Mouse (Mus musculus) limb, embryonic 10.5 days (tissue): ENCODE measurements around the gene Prss8. TPM values are rescaled to one million over a fixed set of nuclear protein-coding genes. Genes with fewer than 3 reads are reported as not detected.
"Not testable (repeated sequence)": the region's sequence is repeated elsewhere in the genome, so short reads cannot be mapped to it uniquely, and the experiment has no call there.

ENCODE experiments used
- DNase-seq: peaks from one replicate; pipeline ENCODE4 v3.0.0-alpha.2; 2017; ENCODE audit warnings: low spot score
- H3K27ac ChIP-seq: fragments of 300-500 bp; sonication (generic); 2 replicates; pipeline ENCODE4 v1.5.1; 2016; ENCODE audit warnings: mild to moderate bottlenecking
- H3K27me3 ChIP-seq: fragments of 300-500 bp; sonication (generic); 2 replicates; pipeline ENCODE4 v1.6.1; 2016; ENCODE audit warnings: low read depth, mild to moderate bottlenecking; ENCODE audit not compliant: poor library complexity, severe bottlenecking
- H3K36me3 ChIP-seq: fragments of 300-500 bp; sonication (generic); 2 replicates; pipeline ENCODE4 v1.6.1; 2016; ENCODE audit warnings: mild to moderate bottlenecking, moderate library complexity
- H3K4me1 ChIP-seq: fragments of 300-500 bp; sonication (generic); 2 replicates; pipeline ENCODE4 v1.6.1; 2016
- H3K4me3 ChIP-seq: fragments of 300-500 bp; sonication (generic); 2 replicates; pipeline ENCODE4 v1.5.1; 2016; ENCODE audit warnings: mild to moderate bottlenecking, moderate library complexity
- H3K9me3 ChIP-seq: fragments of 300-500 bp; sonication (generic); replicated peaks from 2 replicates; pipeline ENCODE4 v1.6.1; 2016; ENCODE audit warnings: mild to moderate bottlenecking
- WGBS: fragments of 180-500 bp; shearing (Covaris S2); methylation state at CpG from one replicate; pipeline ENCODE4 v1.1.7; 2016; 5-methylcytosine and 5-hydroxymethylcytosine counted together
- polyA plus RNA-seq: library from polyadenylated mRNA; unstranded; fragments of >200 nt; fragmentation: Nextera tagmentation; extraction: Ambion mirVana; gene quantifications from 2 replicates; pipeline ENCODE4 v1.2.1, GENCODE M21; 2016

Prss8 gene
- polyA plus RNA-seq: 6.3 and 7.2 TPM in 2 replicates

DNA sequence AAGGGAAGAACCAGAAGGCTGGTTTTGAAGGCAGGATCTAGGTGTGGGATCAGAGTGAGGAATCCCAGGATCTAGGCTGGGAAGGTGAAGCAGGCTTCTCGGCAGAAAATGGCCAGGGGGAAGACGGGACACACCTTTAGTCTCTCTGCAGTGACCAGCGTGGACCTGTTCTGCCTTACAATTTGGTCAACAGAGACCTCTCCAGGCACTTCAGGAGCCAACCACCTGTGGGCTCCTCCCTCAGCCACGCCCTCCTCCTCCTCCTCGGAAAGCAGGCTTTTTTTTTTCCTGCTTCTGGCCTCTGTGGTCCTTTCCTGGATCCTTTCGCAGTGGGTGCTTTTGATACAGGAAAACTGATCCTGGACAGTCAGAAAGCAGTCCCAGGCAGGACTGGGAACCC lies at the start of gene Prss8:
Gene Prss8 (minus strand): TSS at position 182 of the 400 bp plus-strand sequence.
- peaks cover 35% of the 10 kb centered on the region for H3K27me3 ChIP-seq
- peaks cover 25% of the 10 kb centered on the region for H3K36me3 ChIP-seq
- peaks cover 53% of the 10 kb centered on the region for H3K4me1 ChIP-seq
- WGBS: 9% methylated on average over 6 of the region's 6 CpGs
- no peaks in the 10 kb centered on the region for H3K9me3 ChIP-seq
- peak within 1 kb of the TSS; percentile 42 for H3K4me3 ChIP-seq
- peak within 1 kb of the TSS; percentile 50 for H3K27ac ChIP-seq
- DNase-seq: peak; percentile 39

DNA sequence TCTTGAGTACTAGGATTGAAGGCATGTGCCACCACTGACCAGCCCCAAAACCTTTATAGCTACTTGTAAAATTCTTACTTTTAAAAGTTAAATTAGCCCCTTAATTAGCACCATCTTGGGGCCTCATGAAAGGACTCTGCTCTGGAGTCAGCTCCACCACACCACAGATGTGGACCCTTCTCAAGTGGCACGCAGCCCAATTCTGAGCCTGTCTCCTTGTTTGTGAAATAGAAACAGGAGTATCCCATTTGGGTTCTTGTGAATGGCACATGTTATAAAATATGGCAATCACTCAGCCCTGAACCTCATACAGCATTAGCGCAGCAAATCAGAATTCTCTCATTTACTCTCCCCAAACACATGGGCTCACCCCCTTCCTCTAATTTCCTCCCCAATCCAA lies 49.0 kb upstream of the Prss8 start:
- WGBS: 96% methylated on average over 2 of the region's 2 CpGs
- DNase-seq: no peak
- Histone ChIP-seq H3K36me3 (peaks cover 100% of the 10 kb centered on the region), H3K4me1 (no peaks in the 10 kb centered on the region), H3K27ac (no peak overlapping the region), H3K4me3 (no peak overlapping the region), H3K9me3 (no peaks in the 10 kb centered on the region), H3K27me3 (no peaks in the 10 kb centered on the region)

DNA sequence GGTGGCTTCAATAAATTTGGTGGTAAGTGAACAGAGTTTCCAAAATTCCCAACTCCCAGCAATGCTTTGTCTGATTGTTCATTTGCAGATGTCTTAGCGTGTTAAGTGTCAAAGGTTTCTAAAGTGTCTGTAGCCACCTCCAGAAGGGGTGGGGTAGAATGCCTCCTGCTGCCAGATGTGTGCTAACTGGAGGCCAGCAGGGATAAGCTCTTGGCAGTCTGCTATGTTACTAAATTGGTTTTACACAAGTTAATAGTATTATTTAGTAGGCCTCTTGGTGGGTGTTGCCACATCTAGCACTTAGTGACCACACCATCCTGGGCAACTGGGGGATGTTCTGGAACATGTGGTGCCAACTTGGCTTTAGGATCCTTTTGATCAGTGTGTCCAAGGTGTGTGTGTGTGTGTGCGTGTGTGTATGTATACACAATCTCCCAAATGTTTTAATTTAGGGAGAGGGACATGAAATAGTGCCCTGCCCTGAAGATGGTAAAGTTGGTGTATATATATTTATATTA lies 44.6 kb upstream of the Prss8 start:
- Histone ChIP-seq H3K4me3 (no peak overlapping the region), H3K27me3 (no peaks in the 10 kb centered on the region), H3K27ac (no peak overlapping the region), H3K36me3 (peaks cover 100% of the 10 kb centered on the region), H3K9me3 (no peaks in the 10 kb centered on the region), H3K4me1 (peaks cover 3% of the 10 kb centered on the region; the same call in 1 of the 2 replicates)
- no peak for DNase-seq
- 87% methylated on average over 2 of the region's 2 CpGs for WGBS

DNA sequence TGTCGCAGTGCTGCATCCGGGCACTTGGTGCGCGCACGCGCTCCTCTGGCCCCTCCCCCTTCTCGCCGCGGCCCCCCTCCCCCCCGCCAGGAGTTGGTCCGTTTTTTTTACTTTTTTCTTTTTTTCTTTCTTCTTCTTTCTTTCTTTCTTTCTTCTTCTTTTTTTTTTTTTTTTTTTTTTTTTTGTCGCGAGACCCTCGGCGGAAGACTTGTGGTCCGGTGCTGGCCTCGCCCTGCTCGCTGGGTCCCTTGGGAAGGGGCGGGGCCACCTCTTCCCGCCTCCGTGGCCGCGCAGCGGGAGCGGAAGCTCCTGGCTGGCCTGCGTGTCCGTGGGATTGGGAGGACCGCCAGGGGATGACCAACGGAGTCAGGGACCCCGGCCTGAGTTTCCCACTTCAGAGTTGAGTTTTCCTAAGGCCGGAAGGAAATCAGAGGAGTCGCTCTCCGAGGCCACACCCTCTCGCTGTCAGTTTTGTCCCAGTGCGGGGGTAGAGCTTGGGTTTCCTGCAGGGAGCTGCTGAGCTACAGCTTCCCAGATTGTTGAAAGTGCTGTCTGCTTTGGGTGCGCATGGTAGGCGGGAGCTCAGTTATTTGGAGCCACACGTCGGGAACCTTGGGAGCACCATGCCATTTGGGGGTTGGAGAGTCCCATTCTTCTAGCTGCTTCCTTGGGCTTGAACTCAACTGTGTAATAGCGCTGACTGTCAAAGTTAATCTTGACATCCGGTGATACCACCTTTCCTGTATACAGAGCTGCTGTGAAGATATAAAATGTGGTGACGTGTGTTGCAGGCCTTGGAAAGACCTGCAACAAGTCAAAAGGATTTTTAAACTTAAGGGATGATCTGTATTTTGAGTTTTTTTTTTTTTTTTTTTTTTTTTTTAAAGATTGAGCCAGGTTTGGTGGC lies 38.3 kb upstream of the Prss8 start:
- Histone ChIP-seq H3K36me3 (peaks cover 48% of the 10 kb centered on the region), H3K27ac (peak overlapping the region; percentile 100), H3K27me3 (no peaks in the 10 kb centered on the region), H3K4me3 (peak overlapping the region; percentile 99), H3K9me3 (no peaks in the 10 kb centered on the region), H3K4me1 (peaks cover 12% of the 10 kb centered on the region)
- peak; percentile 87 for DNase-seq
- WGBS: 1% methylated on average over 42 of the region's 42 CpGs

DNA sequence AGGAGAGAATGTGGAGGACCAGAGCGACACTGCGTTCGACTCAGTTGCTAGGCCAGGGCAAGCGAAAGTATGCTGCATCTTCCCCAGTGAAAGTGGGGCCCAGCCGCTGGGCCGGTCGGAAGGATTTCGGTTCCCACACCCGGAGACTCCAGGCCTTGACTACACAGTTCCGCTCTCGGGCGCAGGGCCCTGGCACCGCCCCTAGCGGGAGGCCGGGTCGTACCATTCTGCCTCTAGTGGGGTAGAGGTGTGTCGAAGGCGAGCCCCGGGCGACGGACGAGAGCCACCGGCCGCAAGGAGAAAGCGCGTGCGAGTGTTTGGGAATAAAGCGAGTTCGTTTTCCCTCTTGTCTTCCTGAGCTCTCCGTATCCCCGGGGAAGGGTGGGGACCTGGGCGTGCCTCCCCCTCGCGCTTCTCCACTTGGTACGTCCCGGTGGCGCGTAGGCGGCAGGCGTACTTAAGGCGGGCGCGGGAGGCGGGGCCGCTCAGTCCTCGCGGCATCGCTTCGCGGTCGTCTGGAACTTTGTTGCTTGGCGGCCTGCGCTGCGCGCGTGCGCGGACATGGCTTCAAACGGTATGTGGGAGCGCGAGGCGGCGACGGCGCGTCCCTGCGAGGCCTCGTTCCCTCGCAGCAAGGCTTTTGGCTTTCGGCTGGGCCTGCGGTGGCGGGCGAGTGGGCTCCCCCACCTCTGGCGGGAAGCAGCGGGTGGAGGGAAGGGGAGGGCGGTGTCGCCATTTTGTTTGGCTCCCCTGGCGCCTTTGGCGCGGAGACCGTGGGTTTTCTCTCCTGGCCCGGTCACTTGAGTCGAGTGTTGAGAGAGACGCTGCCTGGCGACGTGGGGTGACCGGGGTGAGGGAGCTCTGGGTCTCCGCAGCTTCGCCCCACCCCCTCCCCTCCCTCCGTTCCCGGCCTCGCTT lies 37.4 kb upstream of the Prss8 start, which contains the start of gene Fus:
Gene Fus (plus strand): TSS at position 454 of the 918 bp plus-strand sequence.
- peaks cover 9% of the 10 kb centered on the region for H3K4me1 ChIP-seq
- peak; percentile 96 for DNase-seq
- peak within 1 kb of the TSS; percentile 99 for H3K4me3 ChIP-seq
- no peaks in the 10 kb centered on the region for H3K9me3 ChIP-seq
- H3K27ac ChIP-seq: peak within 1 kb of the TSS; percentile 100
- H3K27me3 ChIP-seq: no peaks in the 10 kb centered on the region
- WGBS: under 1% methylated on average over 92 of the region's 92 CpGs
- H3K36me3 ChIP-seq: peaks cover 39% of the 10 kb centered on the region

DNA sequence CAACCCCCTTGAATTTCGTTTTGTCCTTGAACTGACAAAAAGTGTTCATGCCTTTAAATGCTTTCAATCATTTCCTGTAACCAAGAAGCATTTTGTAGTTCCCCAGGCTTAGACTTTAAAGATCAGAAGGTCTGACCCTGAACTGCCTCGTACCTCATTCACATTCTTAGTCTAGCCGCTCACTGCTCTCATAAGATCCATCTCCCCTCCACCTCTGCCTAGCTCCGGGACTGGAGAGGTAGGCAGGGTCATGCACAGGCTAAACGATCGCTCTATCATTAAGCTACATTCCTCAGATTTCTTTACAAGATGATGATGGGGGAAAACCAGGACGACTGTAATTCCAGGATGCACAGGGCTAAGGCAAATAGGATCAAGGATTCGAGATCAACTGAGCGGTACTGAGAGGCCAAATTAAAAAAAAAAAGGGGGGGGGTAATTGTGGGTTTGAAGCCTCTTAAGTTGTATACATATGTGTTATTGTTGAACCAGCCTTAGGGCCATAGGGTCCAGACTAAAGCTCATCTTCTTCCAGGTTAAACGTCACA lies 36.5 kb upstream of the Prss8 start:
- H3K36me3 ChIP-seq: peaks cover 31% of the 10 kb centered on the region
- WGBS: 13% methylated on average over 10 of the region's 10 CpGs
- DNase-seq: no peak
- no peaks in the 10 kb centered on the region for H3K27me3 ChIP-seq
- peak overlapping the region; percentile 100 for H3K27ac ChIP-seq
- peak overlapping the region; percentile 99 for H3K4me3 ChIP-seq
- H3K9me3 ChIP-seq: no peaks in the 10 kb centered on the region
- H3K4me1 ChIP-seq: peaks cover 9% of the 10 kb centered on the region

DNA sequence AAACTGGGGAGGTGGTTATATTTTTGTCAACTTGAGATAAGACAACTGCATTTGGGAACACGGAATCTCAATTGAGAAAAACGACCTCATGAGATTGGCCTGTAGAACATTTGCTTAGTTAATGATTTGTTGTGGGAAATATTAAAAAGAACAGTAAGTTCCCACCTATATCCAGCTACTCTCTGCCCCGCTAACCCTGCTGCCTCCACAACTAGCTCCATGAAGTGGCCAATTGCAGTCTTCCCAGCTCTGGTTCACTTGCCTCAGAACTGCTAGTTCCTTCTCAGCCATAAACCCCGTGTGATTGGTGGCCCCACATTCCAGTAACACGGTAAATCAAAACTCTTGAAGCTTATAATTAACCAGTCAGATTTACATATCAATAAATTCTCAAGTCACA lies 29.5 kb upstream of the Prss8 start:
- H3K4me1 ChIP-seq: no peaks in the 10 kb centered on the region
- no peak overlapping the region for H3K27ac ChIP-seq
- no peaks in the 10 kb centered on the region for H3K36me3 ChIP-seq
- 67% methylated on average over 5 of the region's 5 CpGs for WGBS
- no peaks in the 10 kb centered on the region for H3K27me3 ChIP-seq
- H3K4me3 ChIP-seq: no peak overlapping the region
- no peak for DNase-seq
- no peaks in the 10 kb centered on the region for H3K9me3 ChIP-seq

DNA sequence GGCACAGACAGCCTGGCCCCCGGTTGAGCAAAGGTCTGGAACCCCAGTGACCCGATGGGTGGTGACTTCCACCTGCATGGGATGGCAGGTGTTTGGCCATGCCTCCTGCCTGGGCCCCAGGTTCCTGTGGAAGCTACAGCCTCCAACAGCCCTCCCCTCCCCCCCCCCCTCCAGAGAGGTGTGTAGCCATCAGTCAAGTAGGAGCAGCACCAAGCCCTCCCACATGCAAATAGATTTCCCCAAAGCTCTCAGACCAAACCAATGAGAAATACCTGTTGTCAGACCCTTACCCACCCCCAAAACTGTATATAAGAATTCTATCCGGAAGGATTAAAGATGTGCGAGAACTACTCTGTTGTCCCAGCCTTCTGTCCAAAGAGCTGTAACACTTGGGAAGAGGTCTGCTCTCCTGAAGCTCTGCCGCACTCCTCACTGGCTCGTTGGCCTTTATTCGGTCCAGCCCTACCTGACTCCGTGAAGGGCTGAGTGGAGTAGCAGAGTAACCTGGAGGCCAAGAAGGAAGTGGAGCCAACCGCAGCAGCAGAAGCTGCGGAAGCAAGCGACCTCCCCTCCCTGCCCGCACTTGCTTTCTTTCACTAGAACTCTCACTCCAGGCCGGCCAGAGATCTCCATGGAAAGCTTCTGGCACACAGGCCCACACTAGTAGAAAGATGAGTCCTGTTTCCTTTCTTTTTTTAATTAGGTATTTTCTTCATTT lies 23.1 kb upstream of the Prss8 start:
- no peaks in the 10 kb centered on the region for H3K4me1 ChIP-seq
- H3K27ac ChIP-seq: no peak overlapping the region
- no peak for DNase-seq
- no peak overlapping the region for H3K4me3 ChIP-seq
- WGBS: 38% methylated on average over 13 of the region's 13 CpGs
- no peaks in the 10 kb centered on the region for H3K9me3 ChIP-seq
- no peaks in the 10 kb centered on the region for H3K27me3 ChIP-seq
- H3K36me3 ChIP-seq: no peaks in the 10 kb centered on the region

DNA sequence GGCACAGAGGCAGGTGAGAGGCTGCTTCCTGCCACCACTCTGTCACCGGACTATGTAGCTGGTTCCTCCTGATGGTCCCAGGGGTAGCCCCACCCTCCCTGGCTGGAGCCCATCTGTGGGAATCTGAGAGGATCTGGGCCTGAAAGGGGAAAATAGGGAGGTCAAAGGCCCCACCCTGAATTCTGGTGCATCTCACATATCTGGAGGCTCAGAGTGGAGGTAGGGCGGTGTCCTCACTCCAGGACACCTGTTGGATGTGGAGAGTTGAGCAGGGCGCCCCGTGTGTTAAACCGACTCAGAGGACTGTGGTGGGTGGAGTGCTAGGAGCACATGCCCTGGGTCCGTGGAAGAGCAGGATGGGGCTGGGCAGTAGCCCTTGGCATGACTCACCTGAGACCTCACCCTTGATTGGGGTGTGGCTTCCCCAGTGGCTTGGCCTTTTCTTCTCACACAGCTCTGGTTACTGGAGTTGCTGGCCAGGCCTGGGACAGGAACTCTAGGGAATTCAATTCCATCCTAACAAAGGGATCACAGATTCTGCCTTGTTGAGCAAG lies 16.6 kb upstream of the Prss8 start, which contains the start of gene Prss36:
Gene Prss36 (minus strand): TSS at position 256 of the 554 bp plus-strand sequence.
- WGBS: 80% methylated on average over 6 of the region's 6 CpGs
- H3K4me1 ChIP-seq: peaks cover 6% of the 10 kb centered on the region
- H3K4me3 ChIP-seq: no peak within 1 kb of the TSS
- no peaks in the 10 kb centered on the region for H3K9me3 ChIP-seq
- DNase-seq: no peak
- H3K27ac ChIP-seq: no peak within 1 kb of the TSS
- H3K27me3 ChIP-seq: peaks cover 44% of the 10 kb centered on the region
- H3K36me3 ChIP-seq: no peaks in the 10 kb centered on the region

DNA sequence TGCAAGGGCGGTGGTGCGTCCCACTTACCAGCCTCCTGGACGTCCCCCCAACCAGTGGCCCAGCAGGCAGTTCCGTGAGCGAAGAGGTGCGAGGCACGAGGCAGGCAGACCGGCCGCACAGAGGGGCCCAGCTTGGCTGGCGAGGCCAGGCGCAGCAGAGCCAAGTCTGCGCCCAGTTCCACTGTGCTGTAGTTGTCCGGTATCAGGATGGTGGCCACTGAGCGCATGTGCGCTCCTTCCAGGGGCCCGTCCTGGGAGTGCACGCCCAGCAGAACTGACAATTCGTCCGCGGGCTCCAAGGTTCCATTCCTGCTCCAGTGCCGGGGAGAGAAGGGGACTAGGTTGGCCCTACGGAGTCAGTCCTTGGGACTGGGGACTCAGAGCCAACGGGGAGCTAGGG lies 14.7 kb upstream of the Prss8 start:
- no peaks in the 10 kb centered on the region for H3K9me3 ChIP-seq
- WGBS: 10% methylated on average over 23 of the region's 23 CpGs
- peak; percentile 44 for DNase-seq
- no peak overlapping the region for H3K27ac ChIP-seq
- peaks cover 6% of the 10 kb centered on the region for H3K4me1 ChIP-seq
- H3K27me3 ChIP-seq: peaks cover 44% of the 10 kb centered on the region
- H3K4me3 ChIP-seq: peak overlapping the region; percentile 29
- H3K36me3 ChIP-seq: no peaks in the 10 kb centered on the region

DNA sequence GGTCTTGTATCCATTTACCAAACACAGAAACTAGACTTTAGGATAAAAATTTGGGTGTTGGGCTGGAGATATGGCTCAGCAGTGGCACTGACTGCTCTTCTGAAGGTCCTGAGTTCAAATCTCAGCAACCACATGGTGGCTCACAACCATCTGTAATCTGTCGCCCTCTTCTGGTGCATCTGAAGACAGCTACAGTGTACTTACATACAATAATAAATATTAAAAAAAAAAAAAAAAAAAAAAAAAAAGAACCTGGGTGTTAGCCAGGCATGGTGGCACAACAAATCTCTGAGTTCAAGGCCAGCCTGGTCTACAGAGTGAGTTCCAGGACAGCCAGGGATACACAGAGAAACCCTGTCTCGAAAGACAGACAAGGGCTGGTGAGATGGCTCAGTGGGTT lies 12.2 kb upstream of the Prss8 start:
- H3K4me1 ChIP-seq, H3K9me3 ChIP-seq, H3K27ac ChIP-seq, H3K4me3 ChIP-seq, DNase-seq, H3K36me3 ChIP-seq: not testable (repeated sequence)
- H3K27me3 ChIP-seq: peaks cover 42% of the 10 kb centered on the region
- WGBS: 54% methylated on average over 2 of the region's 2 CpGs
